Mouse (Mus musculus) liver, postnatal 0 days (tissue): Measurements from ENCODE around the gene Pla2g7. TPM values are rescaled to one million over a fixed set of nuclear protein-coding genes. Genes with fewer than 3 reads are reported as not detected.

Experiments used
- ATAC-seq: fragments of 200-750 bp; cut with Nextera tagmentation; 2 replicates; pipeline ENCODE4 v1.8.0; 2017; ENCODE audit warnings: mild to moderate bottlenecking, moderate library complexity
- DNase-seq: peaks from one replicate; pipeline ENCODE4 v3.0.0-alpha.2; 2016
- H3K27ac ChIP-seq: fragments of 300-500 bp; sonication (generic); 2 replicates; pipeline ENCODE4 v1.5.1; 2014; ENCODE audit warnings: antibody characterized with exemption, moderate library complexity, mild to moderate bottlenecking, low read depth
- H3K27me3 ChIP-seq: fragments of 300-500 bp; sonication (generic); 2 replicates; pipeline ENCODE4 v1.6.1; 2014; ENCODE audit warnings: low read length, control low read depth, mixed read lengths; ENCODE audit not compliant: insufficient read depth
- H3K36me3 ChIP-seq: fragments of 300-500 bp; sonication (generic); replicated peaks from 2 replicates; pipeline ENCODE4 v1.6.1; 2014; ENCODE audit warnings: mild to moderate bottlenecking, control low read depth, low read length, moderate library complexity, mixed read lengths; ENCODE audit not compliant: insufficient read depth
- H3K4me1 ChIP-seq: fragments of 300-500 bp; sonication (generic); 2 replicates; pipeline ENCODE4 v1.6.1; 2014; ENCODE audit warnings: antibody characterized with exemption, mild to moderate bottlenecking, control low read depth; ENCODE audit not compliant: insufficient read depth
- H3K4me2 ChIP-seq: fragments of 300-500 bp; sonication (generic); 2 replicates; pipeline ENCODE4 v1.6.1; 2014; ENCODE audit warnings: low read depth, mild to moderate bottlenecking, low read length, moderate library complexity, mixed read lengths
- H3K4me3 ChIP-seq: fragments of 300-500 bp; sonication (generic); 2 replicates; pipeline ENCODE4 v1.5.1; 2014; ENCODE audit warnings: low read depth, low read length
- H3K9ac ChIP-seq: fragments of 300-500 bp; sonication (generic); replicated peaks from 2 replicates; pipeline ENCODE4 v1.6.1; 2014; ENCODE audit warnings: mild to moderate bottlenecking, moderate library complexity
- H3K9me3 ChIP-seq: fragments of 300-500 bp; sonication (generic); 2 replicates; pipeline ENCODE4 v1.6.1; 2016; ENCODE audit warnings: mild to moderate bottlenecking, control low read depth, low read length, mixed read lengths
- CTCF ChIP-seq: sonication (generic); IDR thresholded peaks from 2 replicates; pipeline ENCODE4 v1.5.1; 2016; ENCODE audit warnings: antibody characterized with exemption, low read depth
- EP300 ChIP-seq: IDR thresholded peaks from 2 replicates; pipeline ENCODE4 v1.6.1; 2016; ENCODE audit warnings: antibody characterized with exemption, low read depth, mild to moderate bottlenecking
- WGBS: fragments of 180-500 bp; shearing (Covaris S2); extraction: QIAGEN DNeasy Blood & Tissue Kit; methylation state at CpG from one replicate; pipeline ENCODE4 v1.1.7; 2014; ENCODE audit not compliant: insufficient replicate concordance; 5-methylcytosine and 5-hydroxymethylcytosine counted together
- polyA plus RNA-seq: library from polyadenylated mRNA; unstranded; fragments of >200 nt; fragmentation: Nextera tagmentation; extraction: Ambion mirVana; gene quantifications from 2 replicates; pipeline ENCODE4 v1.2.1, GENCODE M21; 2015

Gene Pla2g7
- polyA plus RNA-seq: 57.0 and 61.4 TPM in 2 replicates

DNA sequence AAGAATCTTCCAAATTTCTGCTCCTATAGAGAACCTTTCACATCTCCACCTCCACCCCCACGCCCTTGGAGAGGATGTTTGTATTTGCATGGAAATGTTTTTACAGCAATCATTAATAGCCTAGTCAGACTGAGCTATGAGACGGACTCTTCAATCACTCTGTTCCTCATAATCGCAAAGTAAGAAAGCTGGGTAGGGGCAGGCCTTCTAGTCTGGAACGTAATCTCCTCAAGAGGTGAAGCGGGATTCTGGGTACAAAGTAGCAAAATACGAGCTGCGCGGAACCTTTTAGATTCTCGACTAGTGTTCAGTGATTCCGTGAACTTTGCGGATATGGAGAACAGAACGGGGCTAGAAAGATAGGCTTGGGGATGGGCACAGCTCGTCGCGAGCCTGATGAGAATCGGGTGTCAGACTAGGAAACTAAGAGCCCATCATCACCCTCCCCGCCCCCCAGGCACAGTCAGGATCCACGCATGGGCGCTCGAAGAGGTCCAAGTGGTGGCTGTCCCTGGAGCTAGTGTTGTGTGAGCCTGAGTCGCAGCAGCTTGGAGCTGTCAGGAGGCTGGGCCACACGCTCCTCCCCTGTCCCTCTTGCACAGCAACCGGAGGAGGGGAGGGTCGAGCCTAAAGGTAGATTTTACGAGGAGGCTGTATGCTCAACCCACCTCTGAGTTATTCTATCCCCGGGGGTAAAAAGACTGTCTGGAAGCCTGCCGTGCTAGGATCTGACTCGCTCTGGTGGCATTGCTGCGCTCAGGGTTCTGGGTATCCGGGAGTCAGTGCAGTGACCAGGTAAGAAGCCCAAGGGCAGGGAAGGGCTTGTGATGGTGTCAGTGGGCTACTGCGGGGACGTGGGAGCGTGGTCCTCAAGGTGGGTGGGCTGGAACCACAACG is at the start of gene Pla2g7:
Pla2g7 (plus strand) TSS at position 107 of the 897 bp plus-strand sequence.
- ATAC-seq: peak; percentile 83
- Histone ChIP-seq H3K9me3 (no peaks in the 10 kb centered on the region), H3K4me2 (peak within 1 kb of the TSS; percentile 77), H3K27me3 (no peaks in the 10 kb centered on the region), H3K36me3 (no peaks in the 10 kb centered on the region), H3K9ac (peak within 1 kb of the TSS; percentile 51), H3K27ac (peak within 1 kb of the TSS; percentile 75), H3K4me1 (0 out of 2 replicates have a peak, but pooled peaks cover 7% of the 10 kb centered on the region), H3K4me3 (peak within 1 kb of the TSS; percentile 47)
- peak; percentile 61 for DNase-seq
- WGBS: 3% methylated on average over 34 of the region's 34 CpGs
- TF ChIP-seq EP300 (no peak), CTCF (no peak)

GRCm38 (mm10) chr17:43518644-43519409 is 49.1 kb upstream of the Pla2g7 start:
- 26% methylated on average over 18 of the region's 18 CpGs for WGBS
- Histone ChIP-seq H3K27me3 (no peaks in the 10 kb centered on the region), H3K27ac (no peak overlapping the region), H3K9ac (no peak overlapping the region), H3K9me3 (peaks cover 4% of the 10 kb centered on the region; the same call in 1 of the 2 replicates), H3K4me1 (no peaks in the 10 kb centered on the region), H3K4me3 (no peak overlapping the region), H3K36me3 (no peaks in the 10 kb centered on the region), H3K4me2 (no peak overlapping the region)
- peak; percentile 76 for ATAC-seq
- peak; percentile 73 for DNase-seq
- TF ChIP-seq CTCF (peak; percentile 84), EP300 (no peak)

- TF ChIP-seq EP300: no peak
- no peak for TF ChIP-seq CTCF
- Histone ChIP-seq H3K4me2 (no peak overlapping the region), H3K27ac (no peak overlapping the region), H3K4me1 (no peaks in the 10 kb centered on the region), H3K27me3 (no peaks in the 10 kb centered on the region), H3K36me3 (no peaks in the 10 kb centered on the region), H3K9me3 (no peaks in the 10 kb centered on the region), H3K9ac (no peak overlapping the region), H3K4me3 (no peak overlapping the region)
- DNase-seq (no peak), ATAC-seq (no peak)
- WGBS: 56% methylated on average over 3 of the region's 3 CpGs
These were observed 47.7 kb upstream of the Pla2g7 start for GRCm38 (mm10) chr17:43520166-43520565.

GRCm38 (mm10) chr17:43530507-43530906 is 37.4 kb upstream of the Pla2g7 start:
- Histone ChIP-seq H3K4me1 (no peaks in the 10 kb centered on the region), H3K9ac (no peak overlapping the region), H3K27ac (no peak overlapping the region), H3K27me3 (no peaks in the 10 kb centered on the region), H3K4me2 (no peak overlapping the region), H3K36me3 (no peaks in the 10 kb centered on the region), H3K4me3 (no peak overlapping the region), H3K9me3 (no peaks in the 10 kb centered on the region)
- 79% methylated on average over 2 of the region's 2 CpGs for WGBS
- no peak for TF ChIP-seq CTCF
- no peak for TF ChIP-seq EP300
- ATAC-seq: no peak
- no peak for DNase-seq

- H3K9ac ChIP-seq: no peak overlapping the region
- no peak for TF ChIP-seq EP300
- TF ChIP-seq CTCF: no peak
- no peak for DNase-seq
These were observed 36.7 kb upstream of the Pla2g7 start for GRCm38 (mm10) chr17:43531192-43531591.

More at GRCm38 (mm10) chr17:43531192-43531591, 36.7 kb upstream of the Pla2g7 start:
- Histone ChIP-seq H3K36me3 (no peaks in the 10 kb centered on the region), H3K27me3 (no peaks in the 10 kb centered on the region), H3K4me3 (no peak overlapping the region), H3K4me1 (no peaks in the 10 kb centered on the region), H3K9me3 (no peaks in the 10 kb centered on the region), H3K4me2 (no peak overlapping the region), H3K27ac (no peak overlapping the region)
- WGBS: 83% methylated on average over 4 of the region's 4 CpGs
- ATAC-seq: no peak
